Mouse (Mus musculus): ENCODE data around the gene D430042O09Rik. TPM values are rescaled to one million over a fixed set of nuclear protein-coding genes. Genes with fewer than 3 reads are reported as not detected.

D430042O09Rik gene
- polyA plus RNA-seq, 1 experiment: 2.6 TPM

- Histone ChIP-seq H3K4me1 (peaks cover 32% of the 10 kb centered on the region), H3K4me3 (replicated peaks) (no peak overlapping the region), H3K27me3 (replicated peaks) (peaks cover 13% of the 10 kb centered on the region), H3K9me3 (no peaks in the 10 kb centered on the region), H3K36me3 (replicated peaks; ENCODE audit: low read length) (peaks cover 30% of the 10 kb centered on the region)
- no peak for TF ChIP-seq FLI1 (IDR thresholded peaks at IDR 0.05; ENCODE audit: low read length)
- no peak for TF ChIP-seq GATA1 (IDR thresholded peaks at IDR 0.05; ENCODE audit: borderline replicate concordance, low read length)
Observed at GRCm38 (mm10) chr7:125827420-125827819, 119.7 kb downstream of the D430042O09Rik start.

- Histone ChIP-seq H3K4me3 (replicated peaks) (no peak overlapping the region), H3K9me3 (0 out of 2 replicates have a peak, but pooled peaks cover under 1% of the 10 kb centered on the region), H3K4me1 (peaks cover 41% of the 10 kb centered on the region), H3K36me3 (replicated peaks; ENCODE audit: low read length) (peaks cover 41% of the 10 kb centered on the region), H3K27me3 (replicated peaks) (peaks cover 13% of the 10 kb centered on the region)
- no peak for TF ChIP-seq FLI1 (IDR thresholded peaks at IDR 0.05; ENCODE audit: low read length)
- TF ChIP-seq GATA1 (IDR thresholded peaks at IDR 0.05; ENCODE audit: borderline replicate concordance, low read length): no peak
Observed at GRCm38 (mm10) chr7:125828561-125828960, 120.9 kb downstream of the D430042O09Rik start.

- H3K9me3 ChIP-seq: peaks cover 7% of the 10 kb centered on the region
- H3K4me1 ChIP-seq: peaks cover 45% of the 10 kb centered on the region
- TF ChIP-seq FLI1 (IDR thresholded peaks at IDR 0.05; ENCODE audit: low read length) (no peak), GATA1 (IDR thresholded peaks at IDR 0.05; ENCODE audit: borderline replicate concordance, low read length) (no peak)
- no peak overlapping the region for H3K4me3 ChIP-seq (replicated peaks)
- peaks cover 47% of the 10 kb centered on the region for H3K36me3 ChIP-seq (replicated peaks; ENCODE audit: low read length)
- peaks cover 13% of the 10 kb centered on the region for H3K27me3 ChIP-seq (replicated peaks)
Observed at GRCm38 (mm10) chr7:125829121-125829666, 121.5 kb downstream of the D430042O09Rik start.

GRCm38 (mm10) chr7:125832767-125833166 is 125.1 kb downstream of the D430042O09Rik start:
- H3K4me1 ChIP-seq: peaks cover 32% of the 10 kb centered on the region
- H3K36me3 ChIP-seq (replicated peaks; ENCODE audit: low read length): peaks cover 66% of the 10 kb centered on the region
- H3K9me3 ChIP-seq: peaks cover 16% of the 10 kb centered on the region
- peak overlapping the region; percentile 51 for H3K4me3 ChIP-seq (replicated peaks)
- H3K27me3 ChIP-seq (replicated peaks): peaks cover 10% of the 10 kb centered on the region
- TF ChIP-seq FLI1 (IDR thresholded peaks at IDR 0.05; ENCODE audit: low read length) (no peak), GATA1 (IDR thresholded peaks at IDR 0.05; ENCODE audit: borderline replicate concordance, low read length) (no peak)

GRCm38 (mm10) chr7:125833471-125833870 is 125.8 kb downstream of the D430042O09Rik start:
- Histone ChIP-seq H3K4me3 (replicated peaks) (no peak overlapping the region), H3K36me3 (replicated peaks; ENCODE audit: low read length) (peaks cover 66% of the 10 kb centered on the region), H3K9me3 (peaks cover 16% of the 10 kb centered on the region), H3K27me3 (replicated peaks) (peaks cover 9% of the 10 kb centered on the region), H3K4me1 (peaks cover 30% of the 10 kb centered on the region)
- TF ChIP-seq FLI1 (IDR thresholded peaks at IDR 0.05; ENCODE audit: low read length) (no peak), GATA1 (IDR thresholded peaks at IDR 0.05; ENCODE audit: borderline replicate concordance, low read length) (no peak)

- H3K36me3 ChIP-seq (replicated peaks; ENCODE audit: low read length): peaks cover 46% of the 10 kb centered on the region
- no peak overlapping the region for H3K4me3 ChIP-seq (replicated peaks)
- H3K4me1 ChIP-seq: peaks cover 11% of the 10 kb centered on the region
- peaks cover 16% of the 10 kb centered on the region for H3K9me3 ChIP-seq
- H3K27me3 ChIP-seq (replicated peaks): peaks cover 17% of the 10 kb centered on the region
- TF ChIP-seq GATA1 (IDR thresholded peaks at IDR 0.05; ENCODE audit: borderline replicate concordance, low read length): no peak
- TF ChIP-seq FLI1 (IDR thresholded peaks at IDR 0.05; ENCODE audit: low read length): no peak
Observed at GRCm38 (mm10) chr7:125838078-125838742, 130.5 kb downstream of the D430042O09Rik start.

GRCm38 (mm10) chr7:125845611-125846010 is 137.9 kb downstream of the D430042O09Rik start:
- TF ChIP-seq FLI1 (IDR thresholded peaks at IDR 0.05; ENCODE audit: low read length) (no peak), GATA1 (IDR thresholded peaks at IDR 0.05; ENCODE audit: borderline replicate concordance, low read length) (no peak)
- Histone ChIP-seq H3K9me3 (no peaks in the 10 kb centered on the region), H3K27me3 (replicated peaks) (peaks cover 6% of the 10 kb centered on the region), H3K36me3 (replicated peaks; ENCODE audit: low read length) (peaks cover 54% of the 10 kb centered on the region), H3K4me3 (replicated peaks) (no peak overlapping the region), H3K4me1 (peaks cover 49% of the 10 kb centered on the region)

GRCm38 (mm10) chr7:125846866-125847527 is 139.3 kb downstream of the D430042O09Rik start:
- peaks cover 62% of the 10 kb centered on the region for H3K36me3 ChIP-seq (replicated peaks; ENCODE audit: low read length)
- no peak for TF ChIP-seq GATA1 (IDR thresholded peaks at IDR 0.05; ENCODE audit: borderline replicate concordance, low read length)
- TF ChIP-seq FLI1 (IDR thresholded peaks at IDR 0.05; ENCODE audit: low read length): no peak
- no peaks in the 10 kb centered on the region for H3K9me3 ChIP-seq
- peaks cover 6% of the 10 kb centered on the region for H3K27me3 ChIP-seq (replicated peaks)
- H3K4me3 ChIP-seq (replicated peaks): no peak overlapping the region
- peaks cover 49% of the 10 kb centered on the region for H3K4me1 ChIP-seq

- peaks cover 49% of the 10 kb centered on the region for H3K4me1 ChIP-seq
- no peaks in the 10 kb centered on the region for H3K9me3 ChIP-seq
- no peak overlapping the region for H3K4me3 ChIP-seq (replicated peaks)
- TF ChIP-seq FLI1 (IDR thresholded peaks at IDR 0.05; ENCODE audit: low read length) (no peak), GATA1 (IDR thresholded peaks at IDR 0.05; ENCODE audit: borderline replicate concordance, low read length) (no peak)
- peaks cover 59% of the 10 kb centered on the region for H3K36me3 ChIP-seq (replicated peaks; ENCODE audit: low read length)
- peaks cover 4% of the 10 kb centered on the region for H3K27me3 ChIP-seq (replicated peaks)
Observed at GRCm38 (mm10) chr7:125847528-125847866, 139.8 kb downstream of the D430042O09Rik start.

GRCm38 (mm10) chr7:125859564-125859963 is 151.9 kb downstream of the D430042O09Rik start:
- H3K36me3 ChIP-seq (replicated peaks; ENCODE audit: low read length): peaks cover 62% of the 10 kb centered on the region
- TF ChIP-seq GATA1 (IDR thresholded peaks at IDR 0.05; ENCODE audit: borderline replicate concordance, low read length) (no peak), FLI1 (IDR thresholded peaks at IDR 0.05; ENCODE audit: low read length) (no peak)
- no peaks in the 10 kb centered on the region for H3K9me3 ChIP-seq
- H3K27me3 ChIP-seq (replicated peaks): peaks cover 3% of the 10 kb centered on the region
- H3K4me1 ChIP-seq: peaks cover 19% of the 10 kb centered on the region
- H3K4me3 ChIP-seq (replicated peaks): no peak overlapping the region
